Comparison of ENCODE assay signal across 8 mouse cellular contexts in the genomic region with DNA sequence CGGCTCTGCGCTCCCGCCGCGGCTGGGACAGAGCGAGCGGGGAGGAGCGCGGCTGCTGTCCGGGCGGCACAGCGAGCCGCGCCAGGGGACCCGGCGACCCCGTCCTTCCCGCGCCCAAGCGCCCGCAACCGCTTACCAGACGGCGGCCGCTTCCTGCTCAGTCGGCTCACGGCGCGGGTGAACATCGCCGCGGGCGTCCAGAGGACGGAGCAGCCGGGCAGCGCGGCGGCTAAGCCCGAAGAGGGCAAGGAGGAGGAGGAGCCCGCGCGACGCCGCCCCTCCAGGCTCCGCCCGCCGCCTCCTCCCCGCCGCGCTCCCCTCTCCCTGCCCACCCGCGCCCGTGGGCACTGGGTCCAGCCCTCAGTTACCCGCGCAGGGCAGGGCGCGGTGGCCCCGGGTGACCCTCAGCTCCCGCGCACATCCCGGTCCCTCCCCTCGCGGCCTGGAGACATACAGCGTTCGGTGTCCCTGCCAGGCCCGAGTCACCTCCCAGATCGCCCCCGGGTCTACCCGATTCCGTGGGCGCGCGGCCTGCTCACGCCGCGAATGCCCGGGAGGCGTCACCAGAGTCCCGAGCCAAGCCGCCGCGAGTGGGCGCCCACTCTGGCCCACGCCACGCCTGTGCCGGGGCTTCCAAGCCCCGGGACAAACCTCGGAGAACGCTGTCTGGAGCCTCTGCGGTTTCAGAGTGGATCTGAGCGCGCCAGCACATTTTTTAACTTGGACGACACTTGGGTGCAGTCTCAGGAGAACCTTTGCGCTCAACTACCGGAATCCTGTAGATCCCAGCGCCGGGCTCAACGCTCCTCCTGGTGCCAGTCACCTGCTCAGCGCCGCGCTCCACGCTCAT. TPM values are rescaled to one million over a fixed set of nuclear protein-coding genes. Genes with fewer than 3 reads are reported as not detected.
DNase-seq lines count a peak whose midpoint lies in the region; ATAC-seq and TF ChIP-seq lines count a peak whose summit lies in the region.

Gene Rgs10, minus strand, starts transcription at position 829 of the 850 bp plus-strand sequence.

- no peak within 1 kb of the TSS for H3K27ac ChIP-seq in forebrain, embryonic 11.5 days (ENCODE audit: low read depth, low read length)
- H3K27ac ChIP-seq in heart, embryonic 16.5 days (ENCODE audit: low read length) = no peak within 1 kb of the TSS
- peak within 1 kb of the TSS; percentile 22; the same call in 1 of the 2 replicates for H3K27ac ChIP-seq in liver, postnatal 0 days (ENCODE audit: low read depth)
- H3K27ac ChIP-seq in neural tube, embryonic 13.5 days (replicated peaks) = peak within 1 kb of the TSS; percentile 34; the same call in 1 of the 2 replicates

- peaks cover 50% of the 10 kb centered on the region for H3K27me3 ChIP-seq in forebrain, embryonic 11.5 days (ENCODE audit: control insufficient read depth, insufficient read depth, low read length)
- H3K27me3 ChIP-seq in heart, embryonic 16.5 days (ENCODE audit: control insufficient read depth, insufficient read depth, low read length) = peaks cover 29% of the 10 kb centered on the region
- H3K27me3 ChIP-seq in liver, postnatal 0 days (ENCODE audit: insufficient read depth, low read length) = peaks cover 49% of the 10 kb centered on the region
- peaks cover 83% of the 10 kb centered on the region for H3K27me3 ChIP-seq in neural tube, embryonic 13.5 days

- peaks cover 8% of the 10 kb centered on the region; the same call in 1 of the 2 replicates for H3K4me1 ChIP-seq in forebrain, embryonic 11.5 days (replicated peaks; ENCODE audit: control insufficient read depth, insufficient read depth, low read length)
- H3K4me1 ChIP-seq in heart, embryonic 16.5 days (ENCODE audit: control insufficient read depth, insufficient read depth, low read length) = peaks cover 13% of the 10 kb centered on the region
- H3K4me1 ChIP-seq in liver, postnatal 0 days (ENCODE audit: insufficient read depth) = peaks cover 25% of the 10 kb centered on the region
- peaks cover 34% of the 10 kb centered on the region for H3K4me1 ChIP-seq in neural tube, embryonic 13.5 days (replicated peaks)

- ATAC-seq in forebrain, embryonic 11.5 days (replicated peaks; ENCODE audit: low FRiP score) = peak; percentile 78
- ATAC-seq in heart, embryonic 16.5 days (replicated peaks; ENCODE audit: extremely low read depth, insufficient read depth, low FRiP score) = peak; percentile 85
- peak; percentile 77 for ATAC-seq in liver, postnatal 0 days
- ATAC-seq in neural tube, embryonic 13.5 days (ENCODE audit: low read depth) = peak; percentile 86

- TF ChIP-seq EP300 in liver, postnatal 0 days (IDR thresholded peaks at IDR 0.05; ENCODE audit: low read depth) = no peak

- 0 out of 2 replicates have a peak, but pooled peaks have one; percentile 7 for TF ChIP-seq CTCF in liver, postnatal 0 days (IDR thresholded peaks at IDR 0.05; ENCODE audit: low read depth)

- H3K9ac ChIP-seq in forebrain, embryonic 11.5 days (ENCODE audit: low read length) = peak within 1 kb of the TSS; percentile 62
- H3K9ac ChIP-seq in heart, embryonic 16.5 days (ENCODE audit: low read length) = peak within 1 kb of the TSS; percentile 77
- H3K9ac ChIP-seq in liver, postnatal 0 days (replicated peaks) = peak within 1 kb of the TSS; percentile 74
- peak within 1 kb of the TSS; percentile 79 for H3K9ac ChIP-seq in neural tube, embryonic 13.5 days

- H3K4me2 ChIP-seq in forebrain, embryonic 11.5 days (ENCODE audit: low read depth, low read length, severe bottlenecking) = peak within 1 kb of the TSS; percentile 99
- peak within 1 kb of the TSS; percentile 99 for H3K4me2 ChIP-seq in heart, embryonic 16.5 days (ENCODE audit: low read depth, low read length)
- H3K4me2 ChIP-seq in liver, postnatal 0 days (ENCODE audit: low read depth, low read length) = peak within 1 kb of the TSS; percentile 100
- H3K4me2 ChIP-seq in neural tube, embryonic 13.5 days = peak within 1 kb of the TSS; percentile 79

- DNase-seq in CD4-positive helper T cell, adult 2 months (ENCODE audit: low read depth, low spot score) = peak; percentile 65
- DNase-seq in adrenal gland, postnatal 4 days (ENCODE audit: low spot score in 2 of 2) = peak in 1 of 2 experiments; percentile 31
- DNase-seq in forebrain, embryonic 11.5 days (ENCODE audit: low spot score) = peak; percentile 81
- DNase-seq in kidney, postnatal 25 days = peak; percentile 61 to 74
- DNase-seq in liver, postnatal 0 days = peak; percentile 70
- DNase-seq in thymus, adult 18-20 months = peak; percentile 61

- H3K9me3 ChIP-seq in forebrain, embryonic 11.5 days (ENCODE audit: control insufficient read depth, low read length) = no peaks in the 10 kb centered on the region
- no peaks in the 10 kb centered on the region for H3K9me3 ChIP-seq in heart, embryonic 16.5 days (replicated peaks; ENCODE audit: control insufficient read depth, low read length)
- no peaks in the 10 kb centered on the region for H3K9me3 ChIP-seq in liver, postnatal 0 days (ENCODE audit: low read length)
- no peaks in the 10 kb centered on the region for H3K9me3 ChIP-seq in neural tube, embryonic 13.5 days

- H3K4me3 ChIP-seq in forebrain, embryonic 11.5 days (ENCODE audit: low read depth, low read length) = peak within 1 kb of the TSS; percentile 66
- H3K4me3 ChIP-seq in heart, embryonic 16.5 days (ENCODE audit: low read length) = peak within 1 kb of the TSS; percentile 62
- peak within 1 kb of the TSS; percentile 79 for H3K4me3 ChIP-seq in liver, postnatal 0 days (ENCODE audit: low read depth, low read length)
- peak within 1 kb of the TSS; percentile 65 for H3K4me3 ChIP-seq in neural tube, embryonic 13.5 days

- no peaks in the 10 kb centered on the region for H3K36me3 ChIP-seq in forebrain, embryonic 11.5 days (ENCODE audit: control insufficient read depth, insufficient read depth, low read length)
- no peaks in the 10 kb centered on the region for H3K36me3 ChIP-seq in heart, embryonic 16.5 days (ENCODE audit: control insufficient read depth, insufficient read depth)
- no peaks in the 10 kb centered on the region for H3K36me3 ChIP-seq in liver, postnatal 0 days (replicated peaks; ENCODE audit: insufficient read depth, low read length)
- no peaks in the 10 kb centered on the region for H3K36me3 ChIP-seq in neural tube, embryonic 13.5 days

- under 1% methylated on average over 82 of the region's 102 CpGs for WGBS in forebrain, embryonic 11.5 days
- WGBS in heart, embryonic 16.5 days = under 1% methylated on average over 80 of the region's 102 CpGs
- WGBS in liver, postnatal 0 days (ENCODE audit: insufficient replicate concordance) = 4% methylated on average over 71 of the region's 102 CpGs
- WGBS in neural tube, embryonic 13.5 days = under 1% methylated on average over 93 of the region's 102 CpGs

RNA-seq across cellular contexts. Expression of gene Rgs10, which starts in this region (rescaled TPM):
- 10 to 100 TPM; 11.5 to 12.0 TPM for total RNA-seq in adrenal gland, postnatal 4 days (2021)
- 6.0 and 6.6 TPM in 2 replicates for polyA plus RNA-seq in forebrain, embryonic 11.5 days (2014; fragmentation: Nextera tagmentation; extraction: Ambion mirVana)
- polyA plus RNA-seq in heart, embryonic 16.5 days (2015; fragmentation: Nextera tagmentation; extraction: Ambion mirVana) = 10.1 and 11.6 TPM in 2 replicates
- 31.7 and 32.3 TPM in 2 replicates for polyA plus RNA-seq in liver, postnatal 0 days (2015; fragmentation: Nextera tagmentation; extraction: Ambion mirVana)
- polyA plus RNA-seq in neural tube, embryonic 13.5 days (2015; fragmentation: Nextera tagmentation; extraction: Ambion mirVana) = 48.6 and 54.8 TPM in 2 replicates

Comparison
In these comparisons a context has a peak if more than half of its experiments do, and no peak if none do; other contexts are left out.
1. H3K27ac ChIP-seq: peak in liver, postnatal 0 days (single experiment) and neural tube, embryonic 13.5 days (single experiment); none in forebrain, embryonic 11.5 days (single experiment) and heart, embryonic 16.5 days (single experiment).
2. Peak in every context shown above with its lines, with median percentiles within 50 percentile points of each other: ATAC-seq, H3K4me2 ChIP-seq, H3K4me3 ChIP-seq and H3K9ac ChIP-seq.